Mouse (Mus musculus) intestine, embryonic 16.5 days (tissue): ENCODE results near the gene Coa3. TPM values are rescaled to one million over a fixed set of nuclear protein-coding genes. Genes with fewer than 3 reads are reported as not detected.

Source experiments
- ATAC-seq: fragments of 200-750 bp; cut with Nextera tagmentation; 2 replicates; pipeline ENCODE4 v1.8.0; 2017; ENCODE audit warnings: moderate TSS enrichment, moderate library complexity
- H3K27ac ChIP-seq: fragments of 300-500 bp; sonication (generic); 2 replicates; pipeline ENCODE4 v1.5.1; 2014; ENCODE audit warnings: mild to moderate bottlenecking, low read length
- H3K27me3 ChIP-seq: fragments of 300-500 bp; sonication (generic); replicated peaks from 2 replicates; pipeline ENCODE4 v1.6.1; 2014; ENCODE audit warnings: low read length, control low read depth, mixed read lengths; ENCODE audit not compliant: control insufficient read depth, insufficient read depth
- H3K36me3 ChIP-seq: fragments of 300-500 bp; sonication (generic); 2 replicates; pipeline ENCODE4 v1.6.1; 2014; ENCODE audit warnings: low read length, control low read depth; ENCODE audit not compliant: control insufficient read depth, insufficient read depth
- H3K4me1 ChIP-seq: fragments of 300-500 bp; sonication (generic); 2 replicates; pipeline ENCODE4 v1.6.1; 2014; ENCODE audit warnings: low read length, control low read depth, mixed read lengths; ENCODE audit not compliant: control insufficient read depth, insufficient read depth
- H3K4me2 ChIP-seq: fragments of 300-500 bp; sonication (generic); 2 replicates; pipeline ENCODE4 v1.6.1; 2014; ENCODE audit warnings: low read depth, low read length, control low read depth
- H3K4me3 ChIP-seq: fragments of 300-500 bp; sonication (generic); 2 replicates; pipeline ENCODE4 v1.5.1; 2014; ENCODE audit warnings: mild to moderate bottlenecking, low read length
- H3K9ac ChIP-seq: fragments of 300-500 bp; sonication (generic); 2 replicates; pipeline ENCODE4 v1.6.1; 2014; ENCODE audit warnings: low read depth, low read length
- H3K9me3 ChIP-seq: fragments of 300-500 bp; sonication (generic); 2 replicates; pipeline ENCODE4 v1.6.1; 2016; ENCODE audit warnings: low read length, control low read depth; ENCODE audit not compliant: control insufficient read depth
- WGBS: fragments of 180-500 bp; shearing (Covaris S2); extraction: QIAGEN DNeasy Blood & Tissue Kit; methylation state at CpG from one replicate; pipeline ENCODE4 v1.1.7; 2014; 5-methylcytosine and 5-hydroxymethylcytosine counted together
- polyA plus RNA-seq: library from polyadenylated mRNA; unstranded; fragments of >200 nt; fragmentation: Nextera tagmentation; extraction: Ambion mirVana; gene quantifications from 2 replicates; pipeline ENCODE4 v1.2.1, GENCODE M21; 2015

Gene Coa3
- polyA plus RNA-seq, 1 experiment from 2014 or later = 278 TPM

DNA sequence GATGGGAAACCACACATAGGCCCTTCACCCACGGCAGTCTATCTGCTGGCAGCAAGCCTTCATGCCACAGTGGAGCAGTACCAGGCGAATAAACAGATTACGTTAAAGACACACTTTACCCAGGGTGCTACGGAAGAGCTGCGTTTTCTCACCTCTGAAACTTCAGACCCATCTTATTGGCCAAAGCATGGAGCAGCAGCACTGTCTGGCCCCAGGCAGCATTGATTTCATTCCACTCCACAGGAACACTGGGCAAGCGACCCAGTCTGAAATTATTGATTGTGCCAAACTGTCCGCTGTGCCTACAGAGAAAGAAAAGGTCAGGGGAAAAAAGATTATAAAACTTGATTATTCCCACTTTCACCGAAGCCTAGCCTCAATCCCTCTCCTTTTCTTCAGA is 12.3 kb upstream of the Coa3 start:
- no peaks in the 10 kb centered on the region for H3K27me3 ChIP-seq
- no peak for ATAC-seq
- 96% methylated on average over 8 of the region's 8 CpGs for WGBS
- H3K9me3 ChIP-seq = no peaks in the 10 kb centered on the region
- no peak overlapping the region for H3K27ac ChIP-seq
- H3K9ac ChIP-seq = no peak overlapping the region
- no peak overlapping the region for H3K4me2 ChIP-seq
- no peaks in the 10 kb centered on the region for H3K4me1 ChIP-seq
- no peak overlapping the region for H3K4me3 ChIP-seq
- H3K36me3 ChIP-seq = peaks cover 19% of the 10 kb centered on the region

DNA sequence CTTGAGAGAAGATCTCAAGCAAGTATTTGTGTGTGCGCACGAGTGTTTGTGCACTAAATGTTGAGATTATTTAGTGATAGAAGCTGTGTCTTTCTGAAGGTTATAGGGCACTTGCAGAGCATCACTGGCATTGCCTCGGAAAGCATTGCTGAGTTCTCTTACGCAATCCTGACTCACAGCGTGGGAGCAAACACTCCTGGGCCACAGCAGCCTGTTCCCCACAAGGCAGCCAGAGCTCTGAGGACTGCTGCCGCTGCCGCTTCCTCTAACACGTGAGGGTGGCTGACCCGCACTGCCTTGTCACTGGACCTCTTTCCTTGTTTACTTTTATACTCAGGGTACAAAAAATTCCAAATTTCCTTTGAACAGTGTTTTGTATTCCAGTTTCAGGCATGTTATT is 8.4 kb upstream of the Coa3 start:
- no peak overlapping the region for H3K27ac ChIP-seq
- H3K4me1 ChIP-seq = no peaks in the 10 kb centered on the region
- H3K9ac ChIP-seq = no peak overlapping the region
- no peaks in the 10 kb centered on the region for H3K27me3 ChIP-seq
- no peak overlapping the region for H3K4me3 ChIP-seq
- WGBS = 79% methylated on average over 9 of the region's 9 CpGs
- no peak overlapping the region for H3K4me2 ChIP-seq
- ATAC-seq = no peak
- peaks cover 7% of the 10 kb centered on the region; the same call in 1 of the 2 replicates for H3K36me3 ChIP-seq
- H3K9me3 ChIP-seq = no peaks in the 10 kb centered on the region

DNA sequence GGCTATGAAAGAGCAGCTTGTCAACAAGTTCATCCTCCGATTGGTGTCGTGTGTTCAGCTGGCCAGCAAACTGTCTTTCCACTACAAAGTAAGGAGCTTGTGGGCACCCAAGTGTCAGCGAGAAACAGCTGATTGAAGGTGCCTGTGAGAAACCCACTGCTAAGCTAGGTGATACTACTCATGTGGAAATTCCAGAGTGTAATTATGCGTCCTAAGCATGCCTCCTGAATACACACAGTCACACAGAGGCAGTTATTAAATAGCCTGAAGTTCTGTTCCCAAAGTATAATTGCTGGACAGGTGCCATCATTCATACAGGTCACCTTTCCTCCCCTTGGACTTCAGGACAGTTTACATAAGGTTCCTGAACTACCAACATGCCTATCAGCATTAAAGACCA is 4.9 kb upstream of the Coa3 start:
- Histone ChIP-seq H3K9ac (no peak overlapping the region), H3K27me3 (no peaks in the 10 kb centered on the region), H3K4me1 (peaks cover 7% of the 10 kb centered on the region), H3K27ac (no peak overlapping the region), H3K4me3 (no peak overlapping the region), H3K4me2 (no peak overlapping the region), H3K36me3 (no peaks in the 10 kb centered on the region; the same call in 1 of the 2 replicates), H3K9me3 (no peaks in the 10 kb centered on the region)
- ATAC-seq = no peak
- WGBS = 70% methylated on average over 4 of the region's 4 CpGs

DNA sequence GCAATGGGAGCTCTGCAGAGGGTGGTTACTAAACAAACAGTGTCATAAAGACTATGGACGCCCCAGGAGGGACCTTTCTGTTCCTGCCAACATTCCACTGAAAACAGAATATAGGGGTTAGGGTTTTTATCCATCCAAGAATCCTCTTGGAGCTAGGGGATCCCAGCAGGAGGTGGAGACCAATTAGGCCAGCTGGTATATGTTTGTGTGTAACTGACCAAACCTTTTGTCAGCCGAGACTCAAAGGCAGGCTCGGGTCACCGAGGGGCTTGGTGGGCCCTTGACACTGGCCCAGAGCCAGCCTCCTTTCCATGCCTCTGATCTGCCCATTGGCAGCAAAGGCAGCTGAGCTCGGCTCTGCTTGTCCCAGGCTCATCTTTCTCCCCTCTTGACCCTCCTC is 4.0 kb upstream of the Coa3 start:
- H3K27ac ChIP-seq = no peak overlapping the region
- peaks cover 9% of the 10 kb centered on the region for H3K4me1 ChIP-seq
- no peak for ATAC-seq
- no peak overlapping the region for H3K4me2 ChIP-seq
- H3K9ac ChIP-seq = no peak overlapping the region
- H3K36me3 ChIP-seq = no peaks in the 10 kb centered on the region
- no peaks in the 10 kb centered on the region for H3K9me3 ChIP-seq
- no peak overlapping the region for H3K4me3 ChIP-seq
- no peaks in the 10 kb centered on the region for H3K27me3 ChIP-seq
- WGBS = 43% methylated on average over 5 of the region's 5 CpGs

DNA sequence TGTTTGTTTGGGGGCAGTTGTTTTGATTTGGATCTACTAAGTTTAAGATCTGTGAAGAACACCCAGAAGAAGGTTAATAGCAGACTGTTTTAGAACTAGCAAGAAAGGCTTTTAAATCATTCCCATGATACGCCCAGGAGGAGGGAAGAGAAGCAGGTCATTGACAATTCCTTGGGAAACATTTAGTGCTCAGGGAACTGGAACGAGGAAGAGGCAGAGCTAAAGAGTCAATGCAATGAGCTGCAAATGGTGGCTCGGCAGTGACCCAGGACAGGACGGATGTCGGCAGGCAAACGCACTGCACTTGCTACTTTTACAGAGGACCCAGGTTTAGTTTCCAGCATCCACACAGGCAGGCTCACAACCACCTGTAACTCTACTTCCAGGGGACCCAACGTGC is 1.9 kb upstream of the Coa3 start:
- H3K4me3 ChIP-seq = no peak overlapping the region
- no peaks in the 10 kb centered on the region for H3K36me3 ChIP-seq
- no peak overlapping the region for H3K27ac ChIP-seq
- H3K9ac ChIP-seq = no peak overlapping the region
- no peak for ATAC-seq
- H3K9me3 ChIP-seq = no peaks in the 10 kb centered on the region
- WGBS = 54% methylated on average over 7 of the region's 7 CpGs
- peaks cover 29% of the 10 kb centered on the region for H3K4me1 ChIP-seq
- H3K27me3 ChIP-seq = no peaks in the 10 kb centered on the region
- no peak overlapping the region for H3K4me2 ChIP-seq

DNA sequence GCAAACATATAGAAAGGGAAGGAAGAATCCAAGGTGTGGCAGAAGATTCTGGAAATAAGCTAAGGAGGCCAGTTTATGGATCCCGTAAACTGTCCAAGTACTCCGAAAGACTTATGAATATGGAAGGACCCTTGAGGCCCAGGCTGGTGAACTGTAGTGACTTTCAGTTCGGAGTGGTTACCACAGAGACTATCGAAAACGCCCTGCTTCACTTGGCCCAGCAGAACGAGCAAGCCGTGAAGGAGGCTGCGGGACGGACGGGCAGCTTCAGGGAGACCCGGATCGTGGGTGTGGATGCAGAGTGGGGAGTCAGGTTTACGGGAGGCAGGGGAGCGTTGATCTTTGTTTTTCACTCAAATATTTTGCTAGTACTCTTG is 267 bp upstream of the Coa3 start:
- Histone ChIP-seq H3K27ac (no peak overlapping the region), H3K4me3 (peak overlapping the region; percentile 63), H3K4me2 (peak overlapping the region; percentile 82), H3K36me3 (no peaks in the 10 kb centered on the region), H3K9me3 (no peaks in the 10 kb centered on the region), H3K27me3 (no peaks in the 10 kb centered on the region), H3K9ac (0 out of 2 replicates have a peak overlapping the region, but pooled peaks have one; percentile 68), H3K4me1 (peaks cover 29% of the 10 kb centered on the region)
- 0 out of 2 replicates have a peak, but pooled peaks have one; percentile 8 for ATAC-seq
- WGBS = 57% methylated on average over 14 of the region's 14 CpGs

DNA sequence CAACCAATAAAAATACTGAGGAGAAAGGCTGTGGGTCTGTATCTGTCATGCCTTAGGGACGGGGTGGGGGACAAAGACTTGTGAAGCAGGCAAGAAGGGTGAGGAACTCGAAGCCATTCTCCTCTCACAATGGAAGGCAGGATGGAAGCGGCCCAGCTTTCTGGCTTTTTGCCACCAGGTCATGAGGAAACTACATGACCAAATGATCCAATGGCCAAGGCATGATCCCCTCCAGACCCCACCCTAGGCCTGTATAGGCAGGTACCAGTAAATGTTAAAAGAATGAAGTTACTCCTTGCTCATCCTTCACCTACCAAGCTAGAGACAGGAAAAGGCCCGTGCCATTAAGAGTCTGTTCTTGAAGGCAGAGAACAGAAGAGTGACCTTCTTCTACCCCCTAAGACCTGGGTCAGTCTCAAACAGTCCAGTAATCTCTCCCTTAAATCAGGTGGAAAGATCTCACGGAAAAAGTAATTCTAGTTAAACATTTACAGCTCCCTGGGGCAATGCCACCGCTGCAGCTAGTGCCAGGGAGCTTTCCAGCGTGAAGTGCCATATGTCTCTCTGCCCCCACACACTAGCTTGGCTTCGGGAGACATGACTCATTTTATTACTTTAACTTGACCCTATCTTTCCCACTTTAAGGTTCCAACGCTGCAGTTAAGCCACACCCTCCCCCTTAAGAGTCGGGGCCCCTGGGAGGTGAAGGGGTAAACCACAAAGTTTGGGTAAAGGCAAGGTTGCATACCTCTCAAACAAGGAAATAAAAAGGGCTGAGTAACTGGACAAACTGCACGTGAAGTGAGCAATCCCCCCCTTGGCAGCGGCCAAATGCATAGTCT is 1.3 kb downstream of the Coa3 start:
- Histone ChIP-seq H3K4me1 (peaks cover 29% of the 10 kb centered on the region), H3K9ac (peak overlapping the region; percentile 68), H3K27me3 (no peaks in the 10 kb centered on the region), H3K4me2 (peak overlapping the region; percentile 82), H3K36me3 (no peaks in the 10 kb centered on the region), H3K27ac (peak overlapping the region; percentile 84), H3K4me3 (peak overlapping the region; percentile 63), H3K9me3 (no peaks in the 10 kb centered on the region)
- WGBS = 42% methylated on average over 12 of the region's 12 CpGs
- ATAC-seq = peak; percentile 78

DNA sequence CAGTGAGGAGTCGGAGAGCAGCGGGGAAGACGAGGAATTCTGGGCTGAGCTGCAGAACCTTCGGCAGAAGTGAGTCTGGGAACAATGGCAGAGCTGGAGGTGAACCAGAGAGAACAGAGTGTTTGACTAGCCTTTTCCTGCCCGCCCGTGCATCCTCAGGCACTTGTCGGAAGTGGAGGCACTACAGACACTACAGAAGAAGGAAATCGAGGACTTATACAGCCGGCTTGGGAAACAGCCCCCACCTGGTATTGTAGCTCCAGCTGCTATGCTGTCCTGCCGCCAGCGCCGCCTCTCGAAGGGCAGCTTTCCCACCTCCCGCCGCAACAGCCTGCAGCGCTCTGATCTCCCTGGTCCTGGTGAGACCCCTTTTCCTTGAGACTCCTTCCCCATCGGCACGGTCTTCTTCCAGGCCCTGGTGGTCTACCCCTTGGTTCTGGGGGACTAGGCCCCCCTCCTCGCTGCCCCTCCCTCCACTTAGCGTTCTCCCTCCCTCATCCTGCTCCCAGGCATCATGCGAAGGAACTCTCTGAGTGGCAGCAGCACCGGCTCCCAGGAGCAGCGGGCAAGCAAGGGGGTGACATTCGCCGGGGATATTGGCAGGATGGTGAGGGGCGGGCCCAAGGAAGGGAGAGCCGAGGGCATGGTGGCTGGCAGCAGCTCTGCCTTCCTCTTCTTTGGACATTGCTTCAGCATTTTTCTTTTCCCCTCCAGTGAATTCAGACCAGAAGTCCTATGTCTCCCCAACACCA is 2.4 kb downstream of the Coa3 start:
- peaks cover 29% of the 10 kb centered on the region for H3K4me1 ChIP-seq
- no peaks in the 10 kb centered on the region for H3K27me3 ChIP-seq
- no peaks in the 10 kb centered on the region for H3K36me3 ChIP-seq
- H3K9ac ChIP-seq = peak overlapping the region; percentile 68
- no peak for ATAC-seq
- peak overlapping the region; percentile 63 for H3K4me3 ChIP-seq
- 44% methylated on average over 26 of the region's 27 CpGs for WGBS
- peak overlapping the region; percentile 84 for H3K27ac ChIP-seq
- peak overlapping the region; percentile 82 for H3K4me2 ChIP-seq
- H3K9me3 ChIP-seq = no peaks in the 10 kb centered on the region

DNA sequence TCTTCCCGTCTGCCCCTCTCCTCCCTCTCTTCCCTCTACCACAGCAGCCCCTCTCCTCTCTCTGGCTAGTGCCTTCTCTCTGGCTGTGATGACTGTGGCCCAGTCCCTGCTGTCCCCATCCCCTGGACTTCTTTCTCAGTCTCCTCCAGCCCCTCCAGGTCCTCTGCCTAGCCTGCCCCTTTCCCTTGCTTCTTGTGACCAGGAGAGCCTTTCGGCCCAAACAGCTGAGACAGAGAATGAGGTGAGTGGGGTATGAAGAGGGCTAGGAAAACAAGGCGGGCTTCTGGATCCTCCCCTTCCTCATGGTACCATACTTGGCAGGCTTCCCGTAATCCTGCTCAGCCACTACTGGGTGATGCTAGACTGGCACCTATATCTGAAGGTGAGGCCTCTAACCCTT is 3.6 kb downstream of the Coa3 start:
- no peak for ATAC-seq
- Histone ChIP-seq H3K27me3 (no peaks in the 10 kb centered on the region), H3K4me3 (no peak overlapping the region), H3K4me2 (no peak overlapping the region), H3K27ac (no peak overlapping the region), H3K4me1 (peaks cover 29% of the 10 kb centered on the region), H3K36me3 (no peaks in the 10 kb centered on the region), H3K9me3 (no peaks in the 10 kb centered on the region), H3K9ac (no peak overlapping the region)
- 75% methylated on average over 4 of the region's 4 CpGs for WGBS
